Mouse (Mus musculus): ENCODE data around the gene Nfib. TPM values are rescaled to one million over a fixed set of nuclear protein-coding genes. Genes with fewer than 3 reads are reported as not detected.

Gene Nfib
- polyA plus RNA-seq, 1 experiment from 2014 or later: 41.4 TPM

DNA sequence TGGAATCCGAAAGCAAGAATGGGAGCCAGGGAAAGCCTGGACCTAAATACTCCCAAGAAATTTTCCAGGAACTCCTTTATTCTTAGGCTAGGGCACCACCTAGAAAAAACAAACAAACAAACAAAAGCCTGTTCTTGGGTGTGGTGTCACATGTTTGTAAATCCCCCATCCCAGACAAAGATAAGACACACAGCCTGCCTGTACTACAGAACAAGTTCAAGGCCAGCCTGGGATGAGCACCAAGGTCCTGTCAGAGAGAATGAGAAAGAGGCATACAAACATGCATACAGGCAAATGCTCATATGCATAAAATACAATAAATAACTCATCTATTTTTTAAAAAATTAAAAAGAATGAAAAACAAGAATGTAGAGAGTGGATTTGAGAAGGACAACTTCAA, 315.7 kb downstream of the Nfib start:
- Histone ChIP-seq H3K4me3 (replicated peaks) (no peak overlapping the region), H3K9ac (no peak overlapping the region), H3K27ac (no peak overlapping the region), H3K9me3 (no peaks in the 10 kb centered on the region), H3K27me3 (replicated peaks) (no peaks in the 10 kb centered on the region), H3K36me3 (no peaks in the 10 kb centered on the region), H3K4me1 (replicated peaks) (peaks cover 17% of the 10 kb centered on the region), H3K4me2 (replicated peaks) (no peak overlapping the region)
- no peak for ATAC-seq
- 89% methylated on average over 1 of the region's 1 CpGs for WGBS

DNA sequence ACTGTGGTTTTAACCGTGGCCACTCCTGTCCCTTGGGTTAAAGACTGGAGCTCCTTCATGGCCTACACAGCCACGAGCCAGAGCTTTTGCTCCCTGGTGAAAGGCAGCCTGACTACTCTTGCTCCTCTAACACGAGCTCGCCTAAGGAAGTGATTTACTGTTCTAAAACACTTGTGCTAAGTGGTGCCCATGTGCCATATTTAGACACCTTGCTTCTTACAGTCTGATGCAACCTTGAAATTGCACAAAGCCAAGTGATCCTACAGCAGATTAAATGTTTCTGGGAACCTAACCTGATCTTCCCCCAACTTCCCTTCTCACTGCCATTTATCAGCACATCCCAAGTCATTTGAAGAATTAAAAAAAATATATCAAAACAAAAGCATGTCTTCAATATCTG, 317.9 kb downstream of the Nfib start:
- WGBS: 82% methylated on average over 4 of the region's 4 CpGs
- no peaks in the 10 kb centered on the region for H3K36me3 ChIP-seq

DNA sequence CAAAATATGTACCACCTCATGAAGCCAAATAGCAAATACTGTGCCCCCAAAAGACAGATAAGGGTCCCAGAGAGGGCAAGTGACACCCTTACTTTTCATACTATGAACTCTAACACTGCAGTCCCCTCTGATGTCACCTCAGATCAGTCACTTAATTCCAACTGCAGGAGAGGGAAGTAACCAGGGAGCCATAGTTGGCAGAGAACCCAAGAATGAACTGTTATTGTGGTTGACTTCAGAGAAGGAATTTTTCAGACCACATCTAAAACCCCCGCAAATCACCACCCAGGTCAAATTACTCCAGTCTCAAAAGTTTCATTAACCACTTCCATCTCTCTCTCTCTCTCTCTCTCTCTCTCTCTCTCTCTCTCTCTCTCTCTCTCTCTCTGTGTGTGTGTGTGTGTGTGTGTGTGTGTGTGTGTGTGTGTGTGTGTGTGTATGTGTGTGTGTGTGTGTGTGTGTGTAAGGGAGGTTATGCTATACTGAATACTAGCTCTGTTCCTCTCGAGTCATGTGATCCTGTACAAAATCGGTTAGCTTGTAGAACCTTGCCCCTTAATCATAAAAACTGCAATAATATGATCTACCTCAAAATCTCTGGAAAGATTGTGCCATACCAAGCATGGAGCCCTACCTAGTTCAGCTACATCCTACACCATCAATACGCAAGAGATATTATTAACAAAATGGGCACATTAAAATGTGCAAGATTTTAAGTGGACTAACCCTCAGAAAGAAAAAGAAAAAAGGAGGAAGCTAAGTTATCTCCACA, 319.1 kb downstream of the Nfib start:
- 0 out of 2 replicates have a peak overlapping the region, but pooled peaks have one; percentile 14 for H3K27ac ChIP-seq
- WGBS: 62% methylated on average over 4 of the region's 4 CpGs
- no peak overlapping the region for H3K4me3 ChIP-seq (replicated peaks)
- H3K4me1 ChIP-seq (replicated peaks): peaks cover 14% of the 10 kb centered on the region
- no peaks in the 10 kb centered on the region for H3K36me3 ChIP-seq
- no peaks in the 10 kb centered on the region for H3K9me3 ChIP-seq
- no peaks in the 10 kb centered on the region for H3K27me3 ChIP-seq (replicated peaks)
- peak; percentile 61 for ATAC-seq
- H3K4me2 ChIP-seq (replicated peaks): no peak overlapping the region
- no peak overlapping the region for H3K9ac ChIP-seq

More for the DNA sequence above, 317.9 kb downstream of the Nfib start:
- no peak overlapping the region for H3K9ac ChIP-seq
- H3K27ac ChIP-seq: no peak overlapping the region
- no peaks in the 10 kb centered on the region for H3K9me3 ChIP-seq
- H3K4me1 ChIP-seq (replicated peaks): peaks cover 17% of the 10 kb centered on the region
- no peak overlapping the region for H3K4me3 ChIP-seq (replicated peaks)
- H3K27me3 ChIP-seq (replicated peaks): no peaks in the 10 kb centered on the region
- no peak for ATAC-seq
- H3K4me2 ChIP-seq (replicated peaks): no peak overlapping the region

DNA sequence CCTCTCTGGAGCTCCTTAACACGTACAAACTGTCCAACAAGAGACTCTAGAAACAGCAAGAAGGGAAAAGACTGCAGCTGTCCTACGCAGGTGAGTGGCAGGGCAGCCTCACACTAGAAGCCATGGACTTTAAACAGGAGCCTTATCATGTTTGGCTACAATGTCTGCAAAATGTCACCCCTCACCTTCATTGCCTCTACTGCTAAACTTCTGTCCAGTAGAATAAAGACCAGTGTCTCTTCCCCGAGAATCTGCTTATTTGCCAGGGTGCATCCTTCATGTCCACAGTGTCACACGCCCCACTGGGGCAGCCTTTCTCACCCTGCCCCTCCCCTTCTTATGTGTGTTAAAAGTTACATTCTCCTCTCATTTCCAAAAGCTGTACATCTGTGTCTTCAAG, 319.9 kb downstream of the Nfib start:
- H3K4me1 ChIP-seq (replicated peaks): peaks cover 14% of the 10 kb centered on the region
- H3K4me2 ChIP-seq (replicated peaks): no peak overlapping the region
- H3K27ac ChIP-seq: 0 out of 2 replicates have a peak overlapping the region, but pooled peaks have one; percentile 20
- ATAC-seq: peak; percentile 29; the same call in 1 of the 2 replicates
- no peaks in the 10 kb centered on the region for H3K27me3 ChIP-seq (replicated peaks)
- no peaks in the 10 kb centered on the region for H3K9me3 ChIP-seq
- 59% methylated on average over 4 of the region's 4 CpGs for WGBS
- no peak overlapping the region for H3K9ac ChIP-seq
- H3K36me3 ChIP-seq: no peaks in the 10 kb centered on the region
- H3K4me3 ChIP-seq (replicated peaks): no peak overlapping the region

GRCm38 (mm10) chr4:82383991-82384731, 321.4 kb downstream of the Nfib start:
- ATAC-seq: peak; percentile 24; the same call in 1 of the 2 replicates
- no peaks in the 10 kb centered on the region for H3K36me3 ChIP-seq
- H3K9me3 ChIP-seq: no peaks in the 10 kb centered on the region
- no peak overlapping the region for H3K4me3 ChIP-seq (replicated peaks)
- WGBS: 53% methylated on average over 11 of the region's 11 CpGs
- no peak overlapping the region for H3K4me2 ChIP-seq (replicated peaks)
- no peak overlapping the region for H3K9ac ChIP-seq
- H3K27ac ChIP-seq: peak overlapping the region; percentile 52; the same call in 1 of the 2 replicates
- H3K27me3 ChIP-seq (replicated peaks): no peaks in the 10 kb centered on the region
- H3K4me1 ChIP-seq (replicated peaks): peaks cover 11% of the 10 kb centered on the region

GRCm38 (mm10) chr4:82383346-82383745, 322.2 kb downstream of the Nfib start:
- no peak overlapping the region for H3K4me2 ChIP-seq (replicated peaks)
- H3K36me3 ChIP-seq: no peaks in the 10 kb centered on the region
- WGBS: 67% methylated on average over 8 of the region's 8 CpGs
- H3K9ac ChIP-seq: no peak overlapping the region
- no peaks in the 10 kb centered on the region for H3K9me3 ChIP-seq
- peak; percentile 30; the same call in 1 of the 2 replicates for ATAC-seq
- no peaks in the 10 kb centered on the region for H3K27me3 ChIP-seq (replicated peaks)
- H3K4me3 ChIP-seq (replicated peaks): no peak overlapping the region
- no peak overlapping the region for H3K27ac ChIP-seq
- H3K4me1 ChIP-seq (replicated peaks): peaks cover 11% of the 10 kb centered on the region

GRCm38 (mm10) chr4:82381786-82382185, 323.8 kb downstream of the Nfib start:
- Histone ChIP-seq H3K36me3 (no peaks in the 10 kb centered on the region), H3K9ac (no peak overlapping the region), H3K27me3 (replicated peaks) (no peaks in the 10 kb centered on the region), H3K4me1 (replicated peaks) (peaks cover 11% of the 10 kb centered on the region), H3K4me3 (replicated peaks) (no peak overlapping the region), H3K4me2 (replicated peaks) (no peak overlapping the region), H3K27ac (no peak overlapping the region), H3K9me3 (no peaks in the 10 kb centered on the region)
- WGBS: 54% methylated on average over 1 of the region's 1 CpGs
- ATAC-seq: no peak

DNA sequence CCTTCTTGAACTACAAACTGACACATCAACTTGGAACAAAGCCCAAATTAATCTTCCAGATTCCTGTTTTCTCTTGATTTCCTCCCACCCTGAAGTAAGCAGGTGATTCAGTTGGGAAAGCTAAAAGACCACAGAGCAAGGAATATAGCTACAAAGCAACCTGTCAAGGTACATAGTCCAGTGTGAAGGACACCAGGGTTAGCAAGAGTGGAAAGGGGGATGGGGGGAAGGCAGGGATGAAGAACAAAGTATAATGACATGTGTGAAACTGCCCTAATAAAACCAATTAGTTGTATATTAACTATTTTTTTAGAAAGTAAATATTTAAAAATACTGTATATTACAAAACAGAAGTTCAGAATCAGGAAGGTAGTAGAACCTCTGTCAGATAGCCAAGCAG, 325.0 kb downstream of the Nfib start:
- Histone ChIP-seq H3K27me3 (replicated peaks) (no peaks in the 10 kb centered on the region), H3K27ac (no peak overlapping the region), H3K4me3 (replicated peaks) (no peak overlapping the region), H3K9me3 (no peaks in the 10 kb centered on the region), H3K4me1 (replicated peaks) (peaks cover 6% of the 10 kb centered on the region), H3K9ac (no peak overlapping the region), H3K4me2 (replicated peaks) (no peak overlapping the region), H3K36me3 (no peaks in the 10 kb centered on the region)
- ATAC-seq: no peak

DNA sequence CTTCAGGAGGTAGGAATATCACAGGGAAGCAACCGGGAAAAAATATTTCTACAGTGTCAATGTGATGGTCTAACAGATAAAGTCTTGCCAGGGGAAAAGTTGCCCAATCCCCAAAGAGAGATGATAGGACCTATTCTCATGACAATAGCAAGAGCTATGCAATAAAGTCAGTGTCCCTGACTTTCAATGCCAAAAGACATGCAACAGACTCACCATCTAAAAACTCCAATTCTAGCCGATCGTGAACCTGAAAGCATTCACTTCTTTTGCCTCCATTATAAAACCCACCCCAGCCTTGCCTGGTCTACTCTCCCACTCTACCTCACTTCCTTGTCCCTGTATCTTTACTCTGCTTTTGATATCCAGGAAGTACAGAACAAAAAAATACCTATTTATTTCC, 327.5 kb downstream of the Nfib start:
- Histone ChIP-seq H3K27me3 (replicated peaks) (no peaks in the 10 kb centered on the region), H3K4me1 (replicated peaks) (no peaks in the 10 kb centered on the region), H3K9ac (no peak overlapping the region), H3K4me2 (replicated peaks) (no peak overlapping the region), H3K4me3 (replicated peaks) (no peak overlapping the region), H3K9me3 (no peaks in the 10 kb centered on the region), H3K36me3 (no peaks in the 10 kb centered on the region), H3K27ac (no peak overlapping the region)
- no peak for ATAC-seq
- 94% methylated on average over 3 of the region's 3 CpGs for WGBS

DNA sequence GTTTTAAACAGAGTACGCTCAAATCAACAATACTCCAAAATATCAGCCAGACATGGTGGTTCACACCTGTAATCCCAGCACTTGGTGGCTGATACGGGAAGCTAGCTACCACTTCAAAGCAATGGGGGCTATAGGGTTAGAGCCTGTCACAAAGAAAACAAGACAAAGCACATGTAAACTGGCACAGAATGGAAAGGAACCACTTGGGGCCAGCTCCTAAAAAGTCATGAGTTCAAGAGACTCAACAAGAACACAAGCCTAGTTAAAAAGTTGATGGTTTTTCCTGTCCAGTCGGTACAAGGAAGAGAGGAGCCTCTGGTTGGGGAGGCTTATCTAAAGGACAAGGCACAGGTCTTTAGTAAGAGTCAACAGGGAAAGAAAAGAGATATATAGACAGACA, 327.9 kb downstream of the Nfib start:
- Histone ChIP-seq H3K4me3 (replicated peaks) (no peak overlapping the region), H3K27me3 (replicated peaks) (no peaks in the 10 kb centered on the region), H3K27ac (no peak overlapping the region), H3K36me3 (no peaks in the 10 kb centered on the region), H3K4me2 (replicated peaks) (no peak overlapping the region), H3K9ac (no peak overlapping the region), H3K4me1 (replicated peaks) (no peaks in the 10 kb centered on the region), H3K9me3 (no peaks in the 10 kb centered on the region)
- no peak for ATAC-seq
- 93% methylated on average over 3 of the region's 3 CpGs for WGBS

GRCm38 (mm10) chr4:82374560-82374959, 331.0 kb downstream of the Nfib start:
- 65% methylated on average over 5 of the region's 5 CpGs for WGBS

DNA sequence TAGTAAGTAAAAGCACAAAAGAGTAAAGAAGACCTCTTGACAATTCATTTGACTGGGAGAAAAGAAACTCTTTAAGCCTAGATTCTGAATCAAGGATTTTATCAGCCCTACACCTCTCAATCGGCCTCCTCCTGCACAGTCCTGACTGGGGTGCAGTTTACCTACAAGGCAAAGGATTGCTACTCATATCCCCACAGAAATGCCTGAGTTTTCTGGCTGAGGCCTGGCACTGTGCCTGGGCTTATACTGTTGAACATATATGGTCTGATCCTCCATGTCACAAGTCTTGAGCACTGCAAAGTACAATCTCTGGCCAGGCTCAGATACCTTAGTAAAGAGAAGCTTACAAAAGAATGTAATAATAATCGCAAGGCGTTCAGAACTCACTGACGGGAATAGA, 333.3 kb downstream of the Nfib start:
- H3K9ac ChIP-seq: no peak overlapping the region
- H3K4me1 ChIP-seq (replicated peaks): no peaks in the 10 kb centered on the region
- H3K4me3 ChIP-seq (replicated peaks): no peak overlapping the region
- peak; percentile 34; the same call in 1 of the 2 replicates for ATAC-seq
- no peak overlapping the region for H3K4me2 ChIP-seq (replicated peaks)
- H3K27me3 ChIP-seq (replicated peaks): no peaks in the 10 kb centered on the region
- no peaks in the 10 kb centered on the region for H3K36me3 ChIP-seq
- WGBS: 74% methylated on average over 4 of the region's 4 CpGs
- no peaks in the 10 kb centered on the region for H3K9me3 ChIP-seq
- H3K27ac ChIP-seq: peak overlapping the region; percentile 34; the same call in 1 of the 2 replicates

More at GRCm38 (mm10) chr4:82374560-82374959, 331.0 kb downstream of the Nfib start:
- Histone ChIP-seq H3K4me3 (replicated peaks) (no peak overlapping the region), H3K27ac (no peak overlapping the region), H3K9me3 (no peaks in the 10 kb centered on the region), H3K27me3 (replicated peaks) (no peaks in the 10 kb centered on the region), H3K4me1 (replicated peaks) (no peaks in the 10 kb centered on the region), H3K36me3 (no peaks in the 10 kb centered on the region), H3K9ac (no peak overlapping the region), H3K4me2 (replicated peaks) (no peak overlapping the region)
- no peak for ATAC-seq

All from intestine, embryonic 15.5 days (tissue).